Mouse (Mus musculus) E14TG2a.4 (cell line): ENCODE results near the gene Ubap1.

Experiments
- H3K27me3 ChIP-seq: 2 replicates; pipeline ENCODE4 v1.6.1; 2014; ENCODE audit warnings: low read length, control low read depth; ENCODE audit not compliant: insufficient read depth
- H3K36me3 ChIP-seq: 2 replicates; pipeline ENCODE4 v1.6.1; 2014; ENCODE audit warnings: low read length, control low read depth; ENCODE audit not compliant: insufficient read depth
- H3K4me1 ChIP-seq: replicated peaks from 2 replicates; pipeline ENCODE4 v1.6.1; 2014; ENCODE audit warnings: low read depth, low read length, control low read depth
- H3K4me3 ChIP-seq: replicated peaks from 2 replicates; pipeline ENCODE4 v1.5.1; 2014; ENCODE audit warnings: mild to moderate bottlenecking, low read length
- H3K9me3 ChIP-seq: 2 replicates; pipeline ENCODE4 v1.6.1; 2014; ENCODE audit warnings: low read length, control low read depth
- CTCF ChIP-seq: conservative IDR thresholded peaks from 2 replicates; pipeline ENCODE4 v1.5.1; 2014; ENCODE audit warnings: low read length
- NANOG ChIP-seq: IDR thresholded peaks from 2 replicates; pipeline ENCODE4 v1.6.1; 2014; ENCODE audit warnings: borderline replicate concordance, low read length, mixed read lengths
- POU5F1 ChIP-seq: IDR thresholded peaks from 2 replicates; pipeline ENCODE4 v1.6.1; 2014; ENCODE audit warnings: low read length, borderline replicate concordance

Ubap1 gene

GRCm38 (mm10) chr4:41368198-41368597 lies 19.4 kb downstream of the Ubap1 start:
- H3K27me3 ChIP-seq, result no peaks in the 10 kb centered on the region
- TF ChIP-seq CTCF, result no peak
- TF ChIP-seq NANOG, result no peak
- no peak for TF ChIP-seq POU5F1
- peaks cover 66% of the 10 kb centered on the region for H3K36me3 ChIP-seq
- H3K4me3 ChIP-seq, result no peak overlapping the region
- H3K9me3 ChIP-seq, result no peaks in the 10 kb centered on the region
- H3K4me1 ChIP-seq, result peaks cover 15% of the 10 kb centered on the region

- Histone ChIP-seq H3K4me3 (no peak overlapping the region), H3K27me3 (no peaks in the 10 kb centered on the region), H3K9me3 (no peaks in the 10 kb centered on the region), H3K36me3 (peaks cover 80% of the 10 kb centered on the region), H3K4me1 (peaks cover 5% of the 10 kb centered on the region)
- no peak for TF ChIP-seq CTCF
These were observed 21.1 kb downstream of the Ubap1 start for GRCm38 (mm10) chr4:41369702-41370437.

GRCm38 (mm10) chr4:41377567-41377966 lies 28.8 kb downstream of the Ubap1 start:
- H3K27me3 ChIP-seq, result no peaks in the 10 kb centered on the region
- TF ChIP-seq NANOG, result no peak
- TF ChIP-seq CTCF, result no peak
- no peak for TF ChIP-seq POU5F1
- H3K36me3 ChIP-seq, result peaks cover 94% of the 10 kb centered on the region
- no peak overlapping the region for H3K4me3 ChIP-seq
- H3K9me3 ChIP-seq, result no peaks in the 10 kb centered on the region
- peaks cover 4% of the 10 kb centered on the region; the same call in 1 of the 2 replicates for H3K4me1 ChIP-seq

- no peak for TF ChIP-seq NANOG
- no peak for TF ChIP-seq POU5F1
- TF ChIP-seq CTCF, result no peak
- Histone ChIP-seq H3K4me3 (no peak overlapping the region), H3K9me3 (no peaks in the 10 kb centered on the region), H3K4me1 (no peaks in the 10 kb centered on the region; the same call in 1 of the 2 replicates), H3K36me3 (peaks cover 89% of the 10 kb centered on the region), H3K27me3 (no peaks in the 10 kb centered on the region)
These were observed 32.6 kb downstream of the Ubap1 start for GRCm38 (mm10) chr4:41381213-41381950.

GRCm38 (mm10) chr4:41386412-41386975 lies 37.7 kb downstream of the Ubap1 start:
- Histone ChIP-seq H3K9me3 (no peaks in the 10 kb centered on the region), H3K36me3 (peaks cover 89% of the 10 kb centered on the region), H3K27me3 (no peaks in the 10 kb centered on the region), H3K4me1 (peaks cover 10% of the 10 kb centered on the region; the same call in 1 of the 2 replicates), H3K4me3 (no peak overlapping the region)
- no peak for TF ChIP-seq POU5F1
- no peak for TF ChIP-seq NANOG
- TF ChIP-seq CTCF, result no peak

- TF ChIP-seq CTCF (no peak), POU5F1 (no peak), NANOG (no peak)
- Histone ChIP-seq H3K9me3 (no peaks in the 10 kb centered on the region), H3K36me3 (peaks cover 90% of the 10 kb centered on the region), H3K4me1 (peaks cover 10% of the 10 kb centered on the region; the same call in 1 of the 2 replicates), H3K27me3 (no peaks in the 10 kb centered on the region), H3K4me3 (no peak overlapping the region)
These were observed 39.1 kb downstream of the Ubap1 start for GRCm38 (mm10) chr4:41387755-41388469.

- peaks cover 10% of the 10 kb centered on the region; the same call in 1 of the 2 replicates for H3K4me1 ChIP-seq
- no peaks in the 10 kb centered on the region for H3K27me3 ChIP-seq
- TF ChIP-seq NANOG, result no peak
- no peak for TF ChIP-seq POU5F1
- TF ChIP-seq CTCF, result no peak
- H3K9me3 ChIP-seq, result no peaks in the 10 kb centered on the region
- H3K36me3 ChIP-seq, result peaks cover 90% of the 10 kb centered on the region
- no peak overlapping the region for H3K4me3 ChIP-seq
These were observed 39.8 kb downstream of the Ubap1 start for GRCm38 (mm10) chr4:41388616-41389015.

GRCm38 (mm10) chr4:41389240-41389639 lies 40.4 kb downstream of the Ubap1 start:
- Histone ChIP-seq H3K4me3 (no peak overlapping the region), H3K4me1 (peaks cover 10% of the 10 kb centered on the region; the same call in 1 of the 2 replicates), H3K27me3 (no peaks in the 10 kb centered on the region), H3K9me3 (no peaks in the 10 kb centered on the region), H3K36me3 (peaks cover 90% of the 10 kb centered on the region)
- TF ChIP-seq NANOG (no peak), POU5F1 (no peak), CTCF (no peak)
